Mouse (Mus musculus) ES-Bruce4 (cell line): Measurements from ENCODE around the gene Myo6.

Source experiments
- CTCF ChIP-seq: IDR thresholded peaks from one replicate; pipeline ENCODE4 v1.8.1; 2011; ENCODE audit warnings: low read depth, low read length
- EP300 ChIP-seq: IDR thresholded peaks from 2 replicates; pipeline ENCODE4 v1.6.1; 2011; ENCODE audit warnings: low read depth, low read length; ENCODE audit not compliant: insufficient read depth
- POLR2A ChIP-seq: IDR thresholded peaks from one replicate; pipeline ENCODE4 v1.8.1; 2011; ENCODE audit warnings: low read length; ENCODE audit not compliant: insufficient read depth

DNA sequence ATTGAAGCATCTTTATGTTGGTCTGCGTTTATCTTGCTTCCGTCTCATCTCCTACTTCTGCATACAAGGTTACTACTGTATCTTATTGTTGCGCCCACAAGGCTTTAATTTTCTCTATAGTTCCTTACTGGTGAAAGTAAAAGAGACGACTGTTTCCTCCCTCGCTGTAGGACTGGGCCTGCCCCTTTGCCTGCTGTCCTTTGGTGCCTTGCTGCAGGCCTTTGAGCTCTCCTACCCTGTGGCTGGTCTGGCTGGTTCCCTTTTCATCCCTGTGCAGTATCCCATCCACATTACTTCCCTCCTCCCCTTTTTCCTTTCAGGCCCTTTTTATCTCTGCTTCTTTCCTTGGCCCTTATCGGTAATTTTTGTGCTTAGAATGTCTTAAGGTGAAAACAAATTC is 29.6 kb downstream of the Myo6 start:
- TF ChIP-seq CTCF: no peak
- TF ChIP-seq POLR2A: no peak
- no peak for TF ChIP-seq EP300
